Mouse (Mus musculus) cerebellum, adult 18-20 months (tissue): Measurements from ENCODE around the gene Ston1.

Source experiments
- DNase-seq, 2 experiments: peaks; one replicate each; pipeline ENCODE4 v3.0.0; 2021

The Ston1 gene

DNA sequence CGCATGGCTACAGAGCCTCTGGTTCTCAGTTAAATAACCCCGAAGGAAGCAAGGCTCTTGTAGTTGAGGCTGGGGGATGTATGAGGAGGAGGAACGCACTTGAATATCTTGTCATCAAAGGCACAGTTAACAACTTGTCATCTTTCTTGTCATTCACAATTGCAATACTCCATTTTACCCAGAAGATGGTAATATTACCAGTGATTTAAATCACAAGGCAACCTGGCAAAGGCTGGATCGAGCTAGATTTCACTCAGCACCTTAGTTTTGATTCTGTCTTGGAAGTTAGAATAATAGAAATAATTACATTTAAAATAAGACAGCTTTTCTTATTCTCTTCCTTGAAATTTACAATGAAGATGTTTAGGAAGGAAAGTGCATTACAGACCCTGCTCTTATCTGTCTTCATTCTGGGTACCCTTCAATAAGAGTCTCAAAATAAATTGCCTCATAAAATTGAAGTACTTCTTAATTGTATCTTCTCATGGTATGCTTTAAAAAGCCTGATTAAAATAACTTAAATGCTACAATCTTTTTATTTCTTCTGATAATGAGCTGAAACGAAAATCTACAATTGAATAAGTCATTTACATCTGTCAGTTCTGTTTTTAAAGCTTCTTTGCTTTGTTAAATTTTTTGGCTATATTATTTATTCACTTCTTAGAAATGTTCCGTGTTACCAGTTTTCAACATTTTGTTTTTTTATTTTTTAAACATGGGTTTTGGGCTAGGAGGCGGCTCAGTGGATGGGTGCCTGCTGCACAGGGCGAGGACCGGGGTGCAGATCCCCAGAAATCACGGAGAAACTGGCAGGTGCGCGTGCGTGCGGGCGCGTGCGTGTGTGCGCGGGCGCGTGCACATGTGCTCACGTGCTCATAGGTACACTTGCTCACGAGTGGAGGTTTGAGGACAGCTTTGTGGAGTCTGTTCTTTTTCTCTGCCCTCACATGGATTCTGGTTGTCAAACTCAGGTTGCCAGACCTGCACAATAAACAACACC, 78.1 kb downstream of the Ston1 start:
- no peak for DNase-seq

DNA sequence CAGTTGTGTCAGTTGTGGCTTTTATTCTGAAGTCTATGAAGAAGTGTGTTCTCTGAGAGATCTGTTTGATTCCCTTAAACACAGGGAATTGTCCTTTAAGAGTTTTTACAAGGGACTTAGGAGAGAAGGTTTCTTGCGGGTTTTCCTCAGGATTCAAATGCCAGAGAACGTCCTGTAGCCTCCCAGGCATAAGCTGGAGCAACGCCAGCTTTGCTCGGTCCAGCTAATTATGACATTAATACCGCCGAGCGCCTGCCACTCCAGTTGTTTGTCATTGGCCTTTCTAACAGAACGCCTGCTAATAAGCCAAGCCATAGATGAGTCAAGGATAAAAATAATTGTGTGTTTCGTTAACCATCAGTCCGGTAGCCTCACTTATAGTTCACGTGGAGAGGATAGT, 90.7 kb downstream of the Ston1 start:
- DNase-seq, result no peak

DNA sequence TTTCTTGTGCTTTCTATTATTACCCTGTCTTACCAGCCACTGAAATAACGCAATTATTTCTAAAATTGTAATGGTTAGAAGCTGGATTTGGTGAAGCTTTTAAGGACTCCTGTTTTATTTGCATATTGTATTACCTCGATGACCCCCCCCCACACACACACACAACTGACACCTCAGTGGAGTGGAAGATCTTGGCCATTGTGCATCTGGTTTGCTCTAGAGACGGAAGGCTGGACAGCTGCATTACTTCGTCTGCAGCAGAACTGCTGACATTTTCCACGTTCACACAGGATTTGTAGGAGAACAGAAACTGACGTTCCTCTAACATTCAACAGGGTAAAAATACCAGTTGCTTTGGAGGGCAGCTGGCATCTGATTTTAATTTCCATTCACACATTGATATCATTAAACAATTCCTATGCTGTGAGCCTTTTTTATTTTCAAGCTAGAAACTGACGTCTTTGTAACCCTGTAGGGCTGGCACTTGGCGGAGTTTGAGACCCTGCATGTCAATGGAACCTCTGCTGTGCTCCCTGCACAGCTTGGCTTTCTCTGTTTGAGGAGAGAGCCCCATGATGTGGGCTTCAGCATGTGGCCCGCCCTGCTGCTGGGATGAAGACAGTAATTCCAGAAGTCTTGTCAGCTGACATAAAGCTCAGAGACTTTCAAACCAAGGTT, 99.3 kb downstream of the Ston1 start:
- no peak for DNase-seq

DNA sequence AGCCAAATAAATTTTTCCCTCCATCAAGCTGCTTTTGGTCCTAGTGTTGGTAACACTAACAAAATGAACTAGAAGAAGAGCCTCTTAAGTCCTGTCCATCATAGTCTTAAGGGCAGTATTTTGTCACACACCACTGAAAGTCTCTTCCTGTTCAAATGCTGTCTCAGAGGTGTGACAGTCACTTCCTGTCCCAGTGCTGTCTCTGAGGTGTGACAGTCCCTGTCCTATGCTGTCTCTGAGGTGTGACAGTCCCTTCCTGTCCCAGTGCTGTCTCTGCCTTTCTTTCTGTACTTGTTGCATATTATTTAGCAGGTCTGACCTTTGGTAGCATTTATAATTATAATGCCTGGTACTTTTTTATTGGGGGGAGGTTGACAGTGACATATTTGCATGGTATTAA, 103.4 kb downstream of the Ston1 start:
- DNase-seq, result no peak

DNA sequence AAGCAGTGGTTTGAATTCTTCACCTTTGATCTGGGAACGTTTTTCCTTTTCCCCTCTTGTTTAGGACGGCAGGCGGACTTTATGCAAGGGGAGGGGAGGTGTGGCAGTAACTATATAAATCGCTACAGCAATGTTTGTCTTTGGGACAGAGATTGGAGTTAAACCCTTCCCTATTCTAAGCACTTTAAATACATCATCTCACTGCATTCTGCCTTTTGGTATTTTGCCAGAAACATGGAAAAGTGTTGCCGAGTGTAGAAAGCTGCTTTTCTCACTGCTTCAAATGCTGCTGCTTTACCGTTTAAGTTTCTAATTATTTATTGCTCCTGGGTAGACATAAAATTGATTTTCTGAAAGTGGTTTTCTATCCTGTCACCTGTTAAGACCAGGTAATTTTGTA, 104.9 kb downstream of the Ston1 start:
- DNase-seq, result no peak

DNA sequence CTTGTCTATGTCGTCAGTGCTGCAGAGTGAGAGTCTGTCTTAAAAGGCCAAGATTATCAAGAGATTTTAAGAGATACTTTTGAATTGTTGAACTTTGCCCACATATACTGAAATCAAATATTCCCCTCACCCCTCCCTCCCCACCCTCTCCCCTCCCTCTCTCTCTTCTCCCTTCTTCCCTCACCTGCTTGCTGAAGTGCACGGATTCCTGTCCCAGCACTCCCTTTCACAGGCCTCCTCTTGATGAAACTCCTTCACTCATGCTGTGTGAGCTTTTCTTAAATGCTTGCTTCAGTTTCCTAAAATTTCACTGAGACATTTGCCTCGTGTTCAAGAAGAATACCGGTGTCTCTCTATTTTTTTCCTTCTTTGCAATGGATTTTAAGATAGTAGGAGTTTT, 105.6 kb downstream of the Ston1 start:
- no peak for DNase-seq

DNA sequence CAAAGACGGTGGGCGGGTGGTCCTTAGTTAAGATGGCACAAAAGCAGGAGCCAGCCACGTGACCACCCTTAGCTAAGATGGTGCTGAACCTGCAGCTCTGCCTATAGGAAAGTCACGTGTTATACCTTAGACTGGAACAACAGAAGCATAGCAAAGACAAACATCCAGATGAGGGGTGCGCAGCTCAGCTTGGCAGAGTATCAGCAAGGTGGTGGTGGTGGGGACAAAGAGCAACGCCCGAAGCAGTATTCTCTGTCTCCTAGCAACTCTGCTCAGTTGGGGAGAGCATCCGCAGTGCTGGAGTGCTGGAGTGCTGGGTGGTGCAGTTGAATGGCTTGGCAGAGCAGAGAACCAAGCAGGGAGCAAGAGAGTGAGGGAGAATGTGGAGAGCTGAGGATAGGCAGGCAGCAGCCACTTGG, 108.8 kb downstream of the Ston1 start:
- DNase-seq, result no peak
